Mouse (Mus musculus): ENCODE measurements at regions not wholly inside any gene's neighbourhood (a gene's known extent, or its start where the extent isn't known, plus 50 kb on each side); places are given as distances from the start of the nearest gene placed in this dataset.

- DNase-seq: no peak
Measured at GRCm38 (mm10) chrX:12219474-12219873, 59.3 kb upstream of the Bcor start.

GRCm38 (mm10) chrX:12224314-12224713 is 64.2 kb upstream of the Bcor start:
- no peak for DNase-seq

- DNase-seq: no peak
Measured at GRCm38 (mm10) chrX:12225116-12225891, 65.1 kb upstream of the Bcor start.

GRCm38 (mm10) chrX:12225892-12226206 is 65.7 kb upstream of the Bcor start:
- DNase-seq: no peak

GRCm38 (mm10) chrX:12240505-12241011 is 80.4 kb upstream of the Bcor start:
- DNase-seq: peak; percentile 52 to 54

- DNase-seq: peak in 1 of 2 experiments; percentile 22
Measured at GRCm38 (mm10) chrX:12241751-12242150, 81.6 kb upstream of the Bcor start.

GRCm38 (mm10) chrX:12249071-12249470 is 88.9 kb upstream of the Bcor start:
- peak; percentile 21 to 42 for DNase-seq

- DNase-seq: no peak
Measured at GRCm38 (mm10) chrX:12249911-12250310, 89.8 kb upstream of the Bcor start.

- peak; percentile 60 to 78 for DNase-seq
Measured at GRCm38 (mm10) chrX:12251853-12252679, 91.9 kb upstream of the Bcor start.

- DNase-seq: no peak
Measured at GRCm38 (mm10) chrX:12252680-12253021, 92.5 kb upstream of the Bcor start.

GRCm38 (mm10) chrX:12256758-12257157 is 96.6 kb upstream of the Bcor start:
- DNase-seq: no peak

- DNase-seq: no peak
Measured at GRCm38 (mm10) chrX:12263834-12264233, 103.7 kb upstream of the Bcor start.

GRCm38 (mm10) chrX:12284741-12285140 is 124.6 kb upstream of the Bcor start:
- DNase-seq: no peak

GRCm38 (mm10) chrX:12285141-12285540 is 125.0 kb upstream of the Bcor start:
- DNase-seq: no peak

GRCm38 (mm10) chrX:12285976-12286909 is 126.1 kb upstream of the Bcor start:
- no peak for DNase-seq

GRCm38 (mm10) chrX:12286910-12287522 is 126.9 kb upstream of the Bcor start:
- peak; percentile 17 to 19 for DNase-seq

- peak in 1 of 2 experiments; percentile 8 for DNase-seq
Measured at GRCm38 (mm10) chrX:12287656-12288561, 127.8 kb upstream of the Bcor start.

GRCm38 (mm10) chrX:12288562-12289117 is 128.5 kb upstream of the Bcor start:
- DNase-seq: no peak

- DNase-seq: no peak
Measured at GRCm38 (mm10) chrX:12293146-12293545, 133.0 kb upstream of the Bcor start.

- DNase-seq: no peak
Measured at GRCm38 (mm10) chrX:12294452-12294851, 134.3 kb upstream of the Bcor start.

- no peak for DNase-seq
Measured at GRCm38 (mm10) chrX:12294941-12295340, 134.8 kb upstream of the Bcor start.

All from kidney, postnatal 36 days (tissue).